Mouse (Mus musculus): ENCODE data around the gene 3110082I17Rik. TPM values are rescaled to one million over a fixed set of nuclear protein-coding genes. Genes with fewer than 3 reads are reported as not detected.

Gene 3110082I17Rik
- polyA plus RNA-seq, 1 experiment from 2014 or later, result 21.9 TPM

GRCm38 (mm10) chr5:139371118-139371517, 89.2 kb downstream of the 3110082I17Rik start:
- H3K4me3 ChIP-seq (ENCODE audit: low read depth, low read length), result peak overlapping the region; percentile 64
- peak overlapping the region; percentile 93 for H3K9ac ChIP-seq (ENCODE audit: low read depth, low read length)
- H3K27ac ChIP-seq (ENCODE audit: low read depth, low read length), result 0 out of 2 replicates have a peak overlapping the region, but pooled peaks have one; percentile 86
- 64% methylated on average over 5 of the region's 5 CpGs for WGBS (ENCODE audit: insufficient replicate concordance)
- no peak for ATAC-seq (replicated peaks; ENCODE audit: insufficient number of reproducible peaks, low FRiP score, low TSS enrichment)
- no peaks in the 10 kb centered on the region for H3K9me3 ChIP-seq (replicated peaks; ENCODE audit: control insufficient read depth, low read length)
- no peaks in the 10 kb centered on the region for H3K36me3 ChIP-seq (ENCODE audit: control insufficient read depth, insufficient read depth, low read length)
- no peaks in the 10 kb centered on the region for H3K27me3 ChIP-seq (ENCODE audit: control insufficient read depth, insufficient read depth, low read length)
- H3K4me2 ChIP-seq, result peak overlapping the region; percentile 87
- H3K4me1 ChIP-seq (ENCODE audit: control insufficient read depth, insufficient read depth, low read length), result peaks cover 28% of the 10 kb centered on the region

- Histone ChIP-seq H3K36me3 (ENCODE audit: control insufficient read depth, insufficient read depth, low read length) (no peaks in the 10 kb centered on the region), H3K27ac (ENCODE audit: low read depth, low read length) (no peak overlapping the region), H3K4me2 (peak overlapping the region; percentile 87), H3K4me3 (ENCODE audit: low read depth, low read length) (no peak overlapping the region), H3K4me1 (ENCODE audit: control insufficient read depth, insufficient read depth, low read length) (peaks cover 25% of the 10 kb centered on the region), H3K9ac (ENCODE audit: low read depth, low read length) (peak overlapping the region; percentile 11; the same call in 1 of the 2 replicates), H3K9me3 (replicated peaks; ENCODE audit: control insufficient read depth, low read length) (no peaks in the 10 kb centered on the region), H3K27me3 (ENCODE audit: control insufficient read depth, insufficient read depth, low read length) (no peaks in the 10 kb centered on the region)
- no peak for ATAC-seq (replicated peaks; ENCODE audit: insufficient number of reproducible peaks, low FRiP score, low TSS enrichment)
- 66% methylated on average over 6 of the region's 6 CpGs for WGBS (ENCODE audit: insufficient replicate concordance)
These were observed 90.0 kb downstream of the 3110082I17Rik start for GRCm38 (mm10) chr5:139370336-139370735.

GRCm38 (mm10) chr5:139368638-139369320, 91.5 kb downstream of the 3110082I17Rik start:
- no peaks in the 10 kb centered on the region for H3K9me3 ChIP-seq (replicated peaks; ENCODE audit: control insufficient read depth, low read length)
- no peak overlapping the region for H3K4me2 ChIP-seq
- no peaks in the 10 kb centered on the region for H3K36me3 ChIP-seq (ENCODE audit: control insufficient read depth, insufficient read depth, low read length)
- 87% methylated on average over 11 of the region's 11 CpGs for WGBS (ENCODE audit: insufficient replicate concordance)
- peaks cover 37% of the 10 kb centered on the region for H3K4me1 ChIP-seq (ENCODE audit: control insufficient read depth, insufficient read depth, low read length)
- ATAC-seq (replicated peaks; ENCODE audit: insufficient number of reproducible peaks, low FRiP score, low TSS enrichment), result no peak
- H3K9ac ChIP-seq (ENCODE audit: low read depth, low read length), result no peak overlapping the region
- H3K27me3 ChIP-seq (ENCODE audit: control insufficient read depth, insufficient read depth, low read length), result 0 out of 2 replicates have a peak, but pooled peaks cover 2% of the 10 kb centered on the region
- H3K4me3 ChIP-seq (ENCODE audit: low read depth, low read length), result no peak overlapping the region
- H3K27ac ChIP-seq (ENCODE audit: low read depth, low read length), result no peak overlapping the region

GRCm38 (mm10) chr5:139367884-139368458, 92.4 kb downstream of the 3110082I17Rik start:
- no peak overlapping the region for H3K4me3 ChIP-seq (ENCODE audit: low read depth, low read length)
- no peaks in the 10 kb centered on the region for H3K36me3 ChIP-seq (ENCODE audit: control insufficient read depth, insufficient read depth, low read length)
- WGBS (ENCODE audit: insufficient replicate concordance), result 85% methylated on average over 4 of the region's 4 CpGs
- no peak for ATAC-seq (replicated peaks; ENCODE audit: insufficient number of reproducible peaks, low FRiP score, low TSS enrichment)
- no peak overlapping the region for H3K4me2 ChIP-seq
- H3K4me1 ChIP-seq (ENCODE audit: control insufficient read depth, insufficient read depth, low read length), result peaks cover 37% of the 10 kb centered on the region
- H3K9ac ChIP-seq (ENCODE audit: low read depth, low read length), result no peak overlapping the region
- no peak overlapping the region for H3K27ac ChIP-seq (ENCODE audit: low read depth, low read length)
- H3K27me3 ChIP-seq (ENCODE audit: control insufficient read depth, insufficient read depth, low read length), result 0 out of 2 replicates have a peak, but pooled peaks cover 5% of the 10 kb centered on the region
- no peaks in the 10 kb centered on the region for H3K9me3 ChIP-seq (replicated peaks; ENCODE audit: control insufficient read depth, low read length)

- peaks cover 28% of the 10 kb centered on the region for H3K4me1 ChIP-seq (ENCODE audit: control insufficient read depth, insufficient read depth, low read length)
- ATAC-seq (replicated peaks; ENCODE audit: insufficient number of reproducible peaks, low FRiP score, low TSS enrichment), result no peak
- H3K9ac ChIP-seq (ENCODE audit: low read depth, low read length), result no peak overlapping the region
- no peak overlapping the region for H3K4me3 ChIP-seq (ENCODE audit: low read depth, low read length)
- H3K4me2 ChIP-seq, result no peak overlapping the region
- H3K27ac ChIP-seq (ENCODE audit: low read depth, low read length), result no peak overlapping the region
- H3K27me3 ChIP-seq (ENCODE audit: control insufficient read depth, insufficient read depth, low read length), result 0 out of 2 replicates have a peak, but pooled peaks cover 5% of the 10 kb centered on the region
- no peaks in the 10 kb centered on the region for H3K9me3 ChIP-seq (replicated peaks; ENCODE audit: control insufficient read depth, low read length)
- H3K36me3 ChIP-seq (ENCODE audit: control insufficient read depth, insufficient read depth, low read length), result no peaks in the 10 kb centered on the region
- 78% methylated on average over 11 of the region's 11 CpGs for WGBS (ENCODE audit: insufficient replicate concordance)
These were observed 93.8 kb downstream of the 3110082I17Rik start for GRCm38 (mm10) chr5:139366484-139366883.

- no peaks in the 10 kb centered on the region for H3K36me3 ChIP-seq (ENCODE audit: control insufficient read depth, insufficient read depth, low read length)
- H3K27ac ChIP-seq (ENCODE audit: low read depth, low read length), result no peak overlapping the region
- H3K4me1 ChIP-seq (ENCODE audit: control insufficient read depth, insufficient read depth, low read length), result peaks cover 21% of the 10 kb centered on the region
- 0 out of 2 replicates have a peak, but pooled peaks cover 5% of the 10 kb centered on the region for H3K27me3 ChIP-seq (ENCODE audit: control insufficient read depth, insufficient read depth, low read length)
- ATAC-seq (replicated peaks; ENCODE audit: insufficient number of reproducible peaks, low FRiP score, low TSS enrichment), result no peak
- H3K9ac ChIP-seq (ENCODE audit: low read depth, low read length), result no peak overlapping the region
- no peak overlapping the region for H3K4me2 ChIP-seq
- no peak overlapping the region for H3K4me3 ChIP-seq (ENCODE audit: low read depth, low read length)
- no peaks in the 10 kb centered on the region for H3K9me3 ChIP-seq (replicated peaks; ENCODE audit: control insufficient read depth, low read length)
- 83% methylated on average over 1 of the region's 1 CpGs for WGBS (ENCODE audit: insufficient replicate concordance)
These were observed 94.5 kb downstream of the 3110082I17Rik start for GRCm38 (mm10) chr5:139365827-139366226.

- Histone ChIP-seq H3K4me3 (ENCODE audit: low read depth, low read length) (no peak overlapping the region), H3K4me2 (no peak overlapping the region; the same call in 1 of the 2 replicates), H3K27ac (ENCODE audit: low read depth, low read length) (0 out of 2 replicates have a peak overlapping the region, but pooled peaks have one; percentile 10), H3K4me1 (ENCODE audit: control insufficient read depth, insufficient read depth, low read length) (peaks cover 13% of the 10 kb centered on the region), H3K9me3 (replicated peaks; ENCODE audit: control insufficient read depth, low read length) (no peaks in the 10 kb centered on the region), H3K27me3 (ENCODE audit: control insufficient read depth, insufficient read depth, low read length) (0 out of 2 replicates have a peak, but pooled peaks cover 5% of the 10 kb centered on the region), H3K36me3 (ENCODE audit: control insufficient read depth, insufficient read depth, low read length) (no peaks in the 10 kb centered on the region), H3K9ac (ENCODE audit: low read depth, low read length) (no peak overlapping the region)
- WGBS (ENCODE audit: insufficient replicate concordance), result 46% methylated on average over 5 of the region's 5 CpGs
- ATAC-seq (replicated peaks; ENCODE audit: insufficient number of reproducible peaks, low FRiP score, low TSS enrichment), result no peak
These were observed 95.3 kb downstream of the 3110082I17Rik start for GRCm38 (mm10) chr5:139364911-139365571.

- peaks cover 13% of the 10 kb centered on the region for H3K4me1 ChIP-seq (ENCODE audit: control insufficient read depth, insufficient read depth, low read length)
- ATAC-seq (replicated peaks; ENCODE audit: insufficient number of reproducible peaks, low FRiP score, low TSS enrichment), result peak; percentile 40; the same call in 1 of the 2 replicates
- no peak overlapping the region for H3K4me3 ChIP-seq (ENCODE audit: low read depth, low read length)
- H3K9ac ChIP-seq (ENCODE audit: low read depth, low read length), result no peak overlapping the region
- no peaks in the 10 kb centered on the region for H3K9me3 ChIP-seq (replicated peaks; ENCODE audit: control insufficient read depth, low read length)
- 28% methylated on average over 12 of the region's 12 CpGs for WGBS (ENCODE audit: insufficient replicate concordance)
- 0 out of 2 replicates have a peak overlapping the region, but pooled peaks have one; percentile 10 for H3K27ac ChIP-seq (ENCODE audit: low read depth, low read length)
- H3K36me3 ChIP-seq (ENCODE audit: control insufficient read depth, insufficient read depth, low read length), result no peaks in the 10 kb centered on the region
- no peak overlapping the region; the same call in 1 of the 2 replicates for H3K4me2 ChIP-seq
- 0 out of 2 replicates have a peak, but pooled peaks cover 5% of the 10 kb centered on the region for H3K27me3 ChIP-seq (ENCODE audit: control insufficient read depth, insufficient read depth, low read length)
These were observed 95.9 kb downstream of the 3110082I17Rik start for GRCm38 (mm10) chr5:139364260-139364910.
